Mouse (Mus musculus) urinary bladder, adult 2 months (tissue): ENCODE results near the gene Dock9. TPM values are rescaled to one million over a fixed set of nuclear protein-coding genes. Genes with fewer than 3 reads are reported as not detected.

Source experiments
- DNase-seq: peaks from one replicate; pipeline ENCODE4 v3.0.0; 2022; ENCODE audit warnings: low spot score
- polyA plus RNA-seq: library from polyadenylated mRNA; depleted of rRNA; stranded (reverse); fragments of >200 nt; gene quantifications from 2 replicates; pipeline ENCODE4 v1.2.3, GENCODE M21; 2012

The Dock9 gene
- polyA plus RNA-seq, 1 experiment, result 48.7 TPM

- DNase-seq, result no peak
Measured at GRCm38 (mm10) chr14:121620567-121620966, 177.1 kb downstream of the Dock9 start.

DNA sequence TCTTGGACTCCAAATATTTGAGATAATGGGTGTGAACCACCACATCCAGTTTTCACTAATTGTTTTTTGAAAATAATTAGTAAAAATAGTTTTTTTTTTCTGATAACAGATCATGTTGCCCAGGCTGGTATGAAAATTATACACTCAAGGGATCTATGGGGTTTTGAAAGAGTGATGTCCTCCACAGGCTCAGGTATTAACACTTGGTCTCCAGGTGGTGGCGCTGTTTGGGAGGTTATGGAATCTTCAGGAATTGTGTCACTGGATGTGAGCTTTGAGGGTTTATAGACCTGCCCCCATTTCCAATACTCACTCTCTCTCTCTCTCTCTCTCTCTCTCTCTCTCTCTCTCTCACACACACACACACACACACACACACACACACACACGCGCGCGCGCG lies 177.5 kb downstream of the Dock9 start:
- DNase-seq, result no peak

DNA sequence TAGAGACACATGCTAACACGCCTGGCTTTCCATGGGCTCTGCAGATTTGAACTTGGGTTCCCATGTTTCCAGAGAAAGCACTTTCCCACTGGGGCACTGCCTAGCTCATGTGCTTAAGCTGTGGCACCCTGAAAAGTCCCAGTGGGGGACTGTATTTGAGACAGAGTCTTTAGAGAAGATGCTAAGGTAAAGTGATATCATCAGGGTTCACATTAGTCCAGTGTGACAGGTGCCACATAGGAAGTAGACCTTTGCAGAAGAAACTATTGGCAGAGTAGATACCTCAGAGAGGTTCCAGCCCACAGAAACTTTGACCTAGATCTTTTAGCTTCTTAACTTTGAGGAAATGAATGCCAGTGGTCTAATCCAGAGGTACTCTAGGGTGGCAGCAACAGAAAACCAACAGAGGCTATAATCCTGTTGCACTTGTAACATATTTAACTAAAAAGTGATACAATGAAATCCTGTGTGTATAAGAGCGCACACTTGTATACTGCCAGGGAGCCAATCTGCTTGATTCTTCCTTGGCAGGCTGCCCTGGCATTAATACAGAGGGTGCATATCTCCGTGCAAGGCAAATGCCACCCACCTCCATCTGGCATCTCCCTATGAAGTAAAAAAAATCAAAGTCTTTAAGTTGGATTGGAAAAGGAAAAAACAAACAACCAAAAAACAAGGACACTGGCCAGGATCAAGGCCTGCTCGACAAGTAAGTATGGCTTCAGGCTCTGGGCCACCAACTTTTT lies 179.8 kb downstream of the Dock9 start:
- no peak for DNase-seq

- DNase-seq, result no peak
Measured at GRCm38 (mm10) chr14:121615431-121615830, 182.2 kb downstream of the Dock9 start.

DNA sequence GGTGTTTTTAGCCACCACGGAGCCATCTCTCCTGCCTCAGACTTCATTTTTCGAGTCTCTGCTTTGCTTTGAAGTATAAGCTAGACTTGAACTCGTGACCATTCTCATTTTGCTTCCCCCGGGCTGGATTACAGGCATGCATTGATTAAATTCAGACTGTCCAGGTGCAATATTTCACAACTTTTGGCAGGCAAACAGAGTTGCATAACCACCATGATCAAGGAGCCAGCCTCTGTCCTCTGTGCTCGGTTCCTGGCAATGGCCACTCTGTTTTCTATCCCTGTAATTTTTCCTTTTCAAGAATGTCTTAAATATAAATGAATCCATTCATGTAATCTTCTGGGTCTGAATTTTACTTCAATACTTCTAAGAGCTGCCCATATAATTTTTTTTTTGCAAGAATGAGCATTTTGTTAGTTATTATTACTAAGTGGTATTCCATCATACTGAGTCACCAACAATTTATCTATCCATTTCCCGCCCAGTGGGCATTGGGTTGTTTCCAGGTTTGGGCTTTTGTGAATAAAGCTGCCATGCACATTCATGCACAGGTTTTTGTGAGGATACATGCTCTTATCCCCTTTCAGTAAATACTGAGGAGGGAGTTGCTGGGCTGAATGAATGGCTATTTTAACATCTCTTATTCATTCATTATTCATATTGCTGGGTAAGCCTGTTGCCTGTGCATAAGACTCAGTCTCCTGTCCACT lies 183.0 kb downstream of the Dock9 start:
- no peak for DNase-seq

DNA sequence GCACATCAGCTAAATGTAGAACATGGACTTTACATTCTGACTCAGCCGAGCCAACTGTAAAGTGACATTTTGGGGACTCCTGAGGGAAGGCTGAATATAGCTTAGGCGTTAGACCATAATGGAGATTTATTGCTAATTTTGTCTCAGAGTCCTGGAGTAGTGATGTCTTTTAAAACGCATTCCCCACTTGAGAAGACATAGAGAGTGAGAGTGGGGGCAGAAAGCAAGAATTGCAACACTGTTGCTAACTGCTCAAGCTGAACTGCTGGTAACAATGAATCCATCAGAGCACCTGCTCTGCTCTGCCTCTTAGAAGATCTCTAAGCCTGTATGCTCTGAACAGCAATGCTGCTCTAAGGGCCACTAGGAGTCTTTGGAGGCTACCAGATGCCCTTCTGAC lies 184.1 kb downstream of the Dock9 start:
- no peak for DNase-seq

- no peak for DNase-seq
Measured at GRCm38 (mm10) chr14:121612926-121613325, 184.7 kb downstream of the Dock9 start.

GRCm38 (mm10) chr14:121611533-121611932 lies 186.1 kb downstream of the Dock9 start:
- DNase-seq, result no peak

DNA sequence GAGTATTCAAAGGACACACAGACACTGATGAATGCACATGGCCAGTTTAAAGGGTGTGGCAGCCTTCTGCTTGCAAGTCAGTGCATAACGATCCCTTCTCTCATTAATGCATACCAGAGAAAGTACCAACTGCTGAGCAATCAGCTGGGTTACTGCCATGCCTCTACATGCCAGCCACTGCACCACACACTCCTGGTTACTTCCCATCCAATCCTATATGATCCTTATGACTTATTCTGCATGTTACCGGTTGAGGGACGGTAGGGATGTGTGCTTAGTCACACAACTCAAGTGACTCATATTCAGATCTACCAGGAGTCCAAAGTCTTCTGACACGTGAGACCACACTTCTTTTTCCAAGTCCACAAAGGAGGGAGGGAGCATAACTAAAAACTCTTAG lies 186.5 kb downstream of the Dock9 start:
- no peak for DNase-seq

DNA sequence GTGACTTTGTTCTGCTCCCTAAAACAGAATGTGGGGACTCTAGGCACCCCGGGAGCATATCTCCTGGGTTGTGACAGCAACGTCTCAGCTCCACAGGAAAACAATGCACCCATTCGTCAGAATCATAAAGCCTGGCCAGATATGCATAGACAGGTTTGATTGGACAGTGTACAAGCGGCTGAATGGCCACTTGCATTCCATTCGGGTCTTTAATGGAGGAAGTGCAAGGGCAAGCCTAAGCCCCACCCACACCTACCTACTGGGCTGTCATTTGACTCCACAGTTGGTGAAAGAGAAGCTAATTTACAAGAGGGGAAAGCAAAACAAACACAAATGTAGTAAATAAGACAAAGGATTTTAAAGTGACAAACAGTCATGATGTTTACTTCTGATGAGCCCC lies 189.1 kb downstream of the Dock9 start:
- DNase-seq, result no peak

DNA sequence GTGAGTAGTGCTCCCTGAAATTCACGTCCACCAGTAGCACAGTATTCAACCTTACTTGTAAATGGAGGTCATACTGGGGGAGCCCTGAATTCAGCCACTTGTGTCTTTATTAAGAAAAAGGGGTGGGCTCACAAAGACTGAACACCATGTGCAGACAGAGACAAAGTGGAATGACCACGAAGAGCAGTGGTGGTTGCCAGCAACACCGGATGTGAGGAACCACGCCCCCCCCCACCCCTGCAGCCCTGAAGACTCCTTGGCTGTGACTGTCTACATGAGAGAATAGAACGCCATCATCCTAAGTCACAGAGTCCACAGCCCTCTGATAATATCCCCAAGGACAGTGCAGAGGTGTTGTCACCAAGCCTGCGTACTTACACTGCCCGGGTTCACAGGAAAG lies 191.2 kb downstream of the Dock9 start:
- DNase-seq, result no peak

DNA sequence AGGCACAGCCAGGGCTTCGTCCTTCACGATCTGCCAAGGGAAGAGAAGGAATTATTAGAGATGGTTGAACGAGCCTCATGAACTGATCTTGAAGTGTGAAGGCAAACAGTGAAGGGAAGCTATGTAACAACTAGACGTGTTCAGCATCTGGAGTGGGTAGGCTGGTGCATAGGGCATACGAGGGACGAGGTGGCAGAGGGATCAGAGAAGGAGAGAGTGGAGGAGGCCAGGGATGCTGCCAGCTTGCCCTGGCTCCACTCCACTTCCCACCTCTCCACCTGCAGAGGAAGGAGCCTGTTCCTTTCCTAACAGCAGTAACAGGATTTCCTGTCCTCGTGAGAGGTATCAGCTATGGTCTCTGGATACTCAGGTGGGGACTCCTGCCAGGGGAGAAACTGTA lies 192.4 kb downstream of the Dock9 start:
- no peak for DNase-seq

- DNase-seq, result no peak
Measured at GRCm38 (mm10) chr14:121604565-121604964, 193.1 kb downstream of the Dock9 start.

GRCm38 (mm10) chr14:121602610-121603009 lies 195.0 kb downstream of the Dock9 start:
- DNase-seq, result no peak

DNA sequence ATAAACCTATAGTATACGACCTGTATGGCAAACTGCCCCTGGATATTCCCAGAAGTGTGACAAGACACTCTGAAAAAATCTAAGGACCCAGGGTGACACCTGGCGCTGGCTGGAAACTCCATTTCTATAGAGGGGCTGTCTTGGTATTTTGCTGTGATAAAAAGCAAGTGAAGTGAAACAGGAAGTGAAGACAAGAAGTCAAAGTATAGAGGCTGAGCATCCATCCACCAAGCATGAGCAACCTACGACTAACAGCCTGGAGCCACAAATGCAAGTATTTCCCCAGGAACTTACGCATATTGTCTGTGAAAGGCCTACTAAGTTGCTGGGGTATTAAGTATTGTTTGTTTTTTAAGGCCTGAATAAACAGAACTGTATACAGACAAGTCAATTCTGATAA lies 197.1 kb downstream of the Dock9 start:
- no peak for DNase-seq

DNA sequence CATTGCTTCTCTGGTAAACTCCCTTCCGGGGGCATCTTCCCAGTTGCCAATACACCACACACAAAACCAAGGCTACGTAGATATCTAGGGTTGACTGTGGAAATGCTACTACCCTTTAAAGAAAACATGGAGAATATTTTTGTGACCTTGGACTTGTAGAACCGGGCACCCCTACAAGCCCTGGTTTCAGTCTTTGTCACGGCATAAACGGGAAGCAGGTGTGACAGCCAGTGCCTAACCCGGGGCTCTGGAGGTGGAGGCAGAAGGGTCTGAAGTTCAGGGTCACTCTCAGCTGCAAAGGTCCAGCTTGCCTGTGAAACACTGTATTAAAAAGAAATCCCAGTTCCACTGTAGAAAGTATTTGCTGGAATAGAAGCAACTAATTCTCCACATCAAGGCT lies 200.6 kb downstream of the Dock9 start:
- DNase-seq, result no peak

DNA sequence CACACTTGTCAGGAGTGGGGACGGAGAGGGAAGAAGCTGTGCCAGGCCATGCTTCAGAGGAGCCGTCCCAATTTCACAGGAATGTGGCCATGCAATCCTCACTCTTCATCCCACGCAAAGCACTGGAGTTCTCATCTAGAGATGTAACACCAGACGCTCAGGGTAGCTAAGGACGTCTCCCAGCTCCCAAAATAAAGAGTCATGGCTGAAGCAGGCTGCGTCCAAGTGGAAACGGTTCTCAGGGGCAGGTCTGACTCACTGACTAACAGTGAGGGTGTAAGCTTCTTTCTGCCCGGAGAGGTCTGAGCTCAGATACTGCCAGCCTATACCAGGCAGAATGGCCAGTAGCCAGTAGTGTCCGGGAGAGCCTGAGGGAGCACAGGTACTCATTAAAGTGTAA lies 201.0 kb downstream of the Dock9 start:
- DNase-seq, result no peak

GRCm38 (mm10) chr14:121594684-121595083 lies 203.0 kb downstream of the Dock9 start:
- no peak for DNase-seq

DNA sequence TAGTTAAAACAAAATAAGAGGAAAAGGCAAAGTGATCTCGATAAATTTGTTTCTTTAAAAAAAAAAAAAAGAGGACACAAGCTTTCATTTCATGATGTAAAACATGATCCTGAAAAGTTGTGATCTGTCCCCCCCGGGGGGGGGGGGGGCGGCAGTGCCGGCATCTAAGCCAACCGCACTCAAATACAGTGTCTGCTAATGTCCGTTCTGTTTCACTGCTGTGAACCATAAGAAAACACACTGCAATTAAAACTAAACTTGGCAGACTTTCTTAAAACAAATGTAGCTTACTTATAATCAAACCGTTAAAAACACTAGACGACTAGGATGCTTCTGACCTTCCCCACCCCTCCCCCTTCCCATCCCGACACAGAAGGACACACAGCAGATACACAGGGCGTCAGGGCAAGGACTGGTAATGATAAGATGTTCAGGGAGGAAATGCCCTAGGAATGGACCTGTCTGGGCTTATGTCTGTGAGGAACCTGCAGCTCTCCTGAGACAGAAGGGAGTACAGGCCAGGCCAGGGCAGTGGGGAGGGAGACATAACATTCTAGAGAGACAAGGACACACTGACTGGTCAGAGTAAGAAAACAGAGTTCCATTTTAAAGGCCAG lies 204.2 kb downstream of the Dock9 start:
- no peak for DNase-seq

DNA sequence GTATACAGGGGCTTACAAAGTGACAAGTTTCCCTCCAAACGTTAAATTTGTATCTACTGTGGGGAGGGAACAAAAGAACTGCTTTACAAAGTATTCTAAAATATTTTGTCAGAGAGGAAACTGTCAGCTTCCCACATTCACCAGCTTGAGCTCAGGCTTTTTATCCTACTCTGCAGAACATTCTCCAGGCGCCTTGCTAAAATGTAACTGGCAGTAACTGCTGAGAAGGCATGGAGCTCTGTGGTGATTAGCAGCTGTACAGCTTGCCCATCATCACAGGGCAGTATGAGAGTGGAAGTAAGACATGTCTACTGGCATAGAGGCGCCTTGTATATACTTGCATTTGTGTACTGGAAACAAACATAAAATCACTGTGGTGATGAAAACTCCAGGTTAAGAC lies 204.7 kb downstream of the Dock9 start:
- no peak for DNase-seq

DNA sequence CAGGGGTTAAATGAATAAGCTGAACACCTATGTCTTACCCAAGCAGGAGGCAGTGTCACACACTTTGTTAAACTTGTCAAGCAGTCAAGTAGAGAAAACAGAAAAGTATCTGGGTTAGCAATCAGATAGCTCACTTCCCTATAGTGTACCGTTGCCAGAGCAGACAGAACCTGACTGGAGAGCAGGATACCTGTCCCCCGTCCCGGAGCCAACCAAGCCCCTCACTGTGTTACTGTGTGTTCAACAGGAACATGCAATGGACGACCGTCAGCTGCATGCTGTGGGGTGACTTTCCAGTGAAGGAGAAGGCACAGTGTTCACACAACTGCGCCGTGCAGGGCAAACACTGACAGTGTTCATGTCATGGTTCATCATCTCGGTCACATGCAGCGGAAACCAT lies 205.3 kb downstream of the Dock9 start:
- no peak for DNase-seq

GRCm38 (mm10) chr14:121589097-121589725 lies 208.4 kb downstream of the Dock9 start:
- DNase-seq, result peak; percentile 48

DNA sequence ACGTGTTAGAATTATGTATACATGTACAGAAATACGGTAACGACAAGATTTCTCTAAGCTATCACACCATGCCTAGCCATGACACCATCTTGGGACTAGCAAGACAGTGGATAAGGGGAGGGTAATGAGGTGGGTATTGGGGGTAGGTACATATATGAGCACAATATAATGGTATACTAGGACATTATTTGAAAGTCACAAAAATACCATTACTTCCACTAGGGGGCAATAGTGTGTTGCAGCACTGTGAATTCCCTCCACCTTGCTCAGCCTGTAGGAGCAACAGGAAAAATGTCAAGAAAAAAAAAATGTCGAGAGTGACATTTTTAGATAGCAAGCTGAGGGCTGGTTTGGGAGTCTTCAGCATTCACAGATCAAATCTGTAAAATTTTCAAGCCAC lies 209.2 kb downstream of the Dock9 start:
- DNase-seq, result no peak
